Mouse (Mus musculus): ENCODE data around the gene H2afb3. TPM values are rescaled to one million over a fixed set of nuclear protein-coding genes. Genes with fewer than 3 reads are reported as not detected.
A peak's percentile ranks its signal among the peaks of the same experiment; 100 is the strongest.
"Not testable (repeated sequence)": the region's sequence is repeated elsewhere in the genome, so short reads cannot be mapped to it uniquely, and the experiment has no call there.

H2afb3 gene
- total RNA-seq (2021), result not detected
- long read RNA-seq, experiment 1, result 0 reads
- long read RNA-seq, experiment 2, result 0 reads

- DNase-seq, result not testable (repeated sequence)
These were observed at the start of gene H2afb3 for GRCm38 (mm10) chrX:120312995-120313394. TSS of gene H2afb3 (minus strand) at chrX:120313095.

DNA sequence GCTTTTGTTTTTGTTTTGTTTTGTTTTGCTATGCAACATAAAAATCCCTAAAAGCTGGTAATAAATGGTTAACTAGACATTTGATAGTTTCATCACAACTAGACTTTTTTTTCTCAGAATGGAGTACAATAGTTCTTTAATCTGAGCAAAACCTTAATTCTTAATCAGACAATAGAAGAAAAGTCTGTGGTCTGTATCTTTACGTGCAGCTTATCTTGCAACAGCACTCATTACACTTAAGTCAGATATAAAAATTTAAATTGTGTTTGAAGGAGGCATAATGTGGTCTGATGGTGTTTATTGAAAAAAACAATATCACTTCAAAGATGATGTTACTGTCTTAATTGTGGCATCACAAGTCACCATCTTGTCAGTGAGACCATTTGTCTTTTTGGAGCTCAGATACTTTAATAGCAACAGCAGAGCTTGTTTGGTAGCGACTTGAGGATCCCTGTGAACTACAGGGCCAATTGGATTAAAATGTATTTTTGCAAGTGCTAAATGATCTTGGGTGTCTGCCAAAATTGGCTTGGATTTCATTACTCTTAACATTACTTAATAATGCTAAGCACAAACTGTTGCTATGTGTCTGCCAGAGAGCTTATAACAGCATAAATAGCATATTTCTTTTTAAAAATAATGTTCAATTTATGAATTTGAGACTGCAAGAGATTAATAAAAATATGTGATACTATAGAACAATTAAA, 11.3 kb downstream of the H2afb3 start:
- DNase-seq, result no peak

GRCm38 (mm10) chrX:120292832-120293750, 19.8 kb downstream of the H2afb3 start:
- DNase-seq, result peak; percentile 5

DNA sequence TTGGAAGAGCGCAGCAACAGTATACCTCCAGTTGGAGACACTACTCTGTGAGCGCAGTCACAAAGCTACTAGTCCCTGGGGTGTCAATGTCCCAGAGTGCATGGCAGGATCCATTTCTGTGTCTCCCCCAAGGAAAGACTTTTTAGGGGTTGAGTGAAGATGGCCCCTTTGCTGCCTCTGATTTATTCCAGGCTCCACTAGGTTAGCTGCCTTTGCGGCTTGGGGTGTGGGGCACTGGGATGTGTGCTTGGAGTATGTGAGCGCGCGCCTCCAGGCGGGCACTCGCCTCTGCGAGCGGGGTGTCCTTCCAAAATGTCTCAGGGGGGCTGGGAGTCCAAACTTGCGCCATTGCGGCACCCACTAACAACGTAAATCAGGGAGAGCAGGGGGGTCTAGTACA, 21.2 kb downstream of the H2afb3 start:
- DNase-seq, result no peak

DNA sequence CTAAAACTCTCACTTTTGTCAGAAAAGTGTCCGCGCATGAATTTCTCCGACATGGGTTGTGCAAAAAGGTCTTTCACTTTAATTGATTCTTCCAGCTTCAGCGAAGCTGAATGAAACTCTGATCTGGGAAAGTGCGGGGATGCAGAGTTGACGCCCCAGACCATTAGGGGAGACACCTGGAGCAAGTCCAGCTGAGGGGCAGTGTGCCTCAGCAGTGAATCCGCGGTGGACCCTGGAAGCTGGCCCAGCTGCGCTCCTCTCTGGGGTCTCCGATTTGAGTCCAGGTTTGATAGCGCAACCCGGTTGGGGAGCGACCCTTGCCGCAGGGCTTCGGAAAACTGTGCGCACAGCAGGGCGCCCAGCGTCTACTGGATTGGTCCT, 22.0 kb downstream of the H2afb3 start:
- DNase-seq, result no peak

DNA sequence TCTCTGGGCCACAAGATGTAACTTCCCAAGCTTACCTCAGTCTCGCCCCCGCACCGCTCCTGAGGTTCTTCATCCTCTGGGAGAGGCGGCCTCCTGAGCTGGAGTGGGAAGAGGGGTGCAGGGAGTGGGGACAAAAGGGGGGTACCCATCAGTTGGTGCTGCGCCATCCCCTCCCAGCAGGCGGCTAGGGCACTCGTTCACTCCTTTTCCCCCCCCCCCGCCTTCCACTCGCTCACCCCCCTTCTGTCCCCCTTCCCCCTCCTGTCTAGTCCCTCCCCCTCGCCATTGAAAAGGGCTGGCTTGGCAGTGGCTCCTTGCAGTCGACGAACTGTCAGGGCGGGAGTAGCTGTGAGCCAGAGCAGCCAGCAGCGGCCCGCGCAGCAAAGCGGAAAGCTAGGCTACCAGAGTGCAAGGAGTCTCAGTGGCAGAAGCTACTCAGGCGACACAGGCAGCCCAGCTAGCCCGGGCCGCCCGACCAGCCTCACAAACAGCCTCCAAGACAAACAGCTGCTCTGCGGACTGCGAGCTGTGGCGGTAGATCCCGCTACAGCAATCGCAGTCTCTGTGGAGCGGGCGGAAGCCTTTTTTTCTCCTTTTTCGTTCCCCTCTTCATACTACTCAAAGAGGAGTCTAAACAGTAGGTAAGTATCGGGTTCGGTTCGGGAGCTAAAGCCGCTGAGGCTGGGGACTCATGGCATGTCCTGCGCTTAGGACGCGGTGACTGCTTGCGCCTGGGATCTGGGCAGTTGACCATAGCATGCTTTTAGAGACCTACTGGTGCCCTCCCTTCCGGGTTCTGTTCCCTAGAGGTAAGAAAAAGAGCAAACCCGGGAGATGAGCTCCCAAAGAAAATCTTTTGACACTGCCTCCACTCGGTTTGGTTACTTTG, 22.6 kb downstream of the H2afb3 start, which contains the start of gene Pcdh11x:
Pcdh11x (plus strand) TSS at position 249 of the 889 bp plus-strand sequence.
- peak; percentile 5 for DNase-seq

GRCm38 (mm10) chrX:120287502-120287901, 25.4 kb downstream of the H2afb3 start:
- no peak for DNase-seq

DNA sequence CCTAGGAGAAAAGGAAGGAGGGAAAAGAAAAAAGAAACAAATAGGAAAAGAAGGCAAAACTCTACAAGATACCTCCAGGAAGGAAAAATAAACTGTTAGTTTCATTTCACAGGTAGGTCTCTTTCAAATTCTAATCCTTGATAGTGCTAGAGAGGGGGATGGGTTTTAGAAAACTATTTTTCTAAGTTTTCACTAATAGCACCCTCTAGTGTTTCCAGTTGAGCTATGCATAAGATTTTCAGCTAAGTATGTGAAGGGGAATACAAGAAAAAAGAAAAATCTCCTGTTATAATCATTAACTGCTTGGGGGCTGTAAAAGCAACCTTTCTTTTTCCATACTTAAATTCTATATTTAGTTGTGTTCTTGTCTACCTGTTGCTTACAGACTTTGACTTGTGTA, 27.4 kb downstream of the H2afb3 start:
- DNase-seq, result no peak

Other genes starting within 250 kb of the H2afb3 start
- under 1 TPM; 0.08 to 0.38 TPM for gene Pcdh11x, start 22.8 kb downstream of the H2afb3 start, total RNA-seq (2021)

Data from gastrocnemius, postnatal 25 days (tissue).